Mouse (Mus musculus): ENCODE data around the gene Ap3m1. TPM values are rescaled to one million over a fixed set of nuclear protein-coding genes. Genes with fewer than 3 reads are reported as not detected.
A peak's percentile ranks its signal among the peaks of the same experiment; 100 is the strongest.

Gene Ap3m1
- total and polyA plus RNA-seq, 3 experiments: 32.6 to 73.4 (median 61.7) TPM

DNA sequence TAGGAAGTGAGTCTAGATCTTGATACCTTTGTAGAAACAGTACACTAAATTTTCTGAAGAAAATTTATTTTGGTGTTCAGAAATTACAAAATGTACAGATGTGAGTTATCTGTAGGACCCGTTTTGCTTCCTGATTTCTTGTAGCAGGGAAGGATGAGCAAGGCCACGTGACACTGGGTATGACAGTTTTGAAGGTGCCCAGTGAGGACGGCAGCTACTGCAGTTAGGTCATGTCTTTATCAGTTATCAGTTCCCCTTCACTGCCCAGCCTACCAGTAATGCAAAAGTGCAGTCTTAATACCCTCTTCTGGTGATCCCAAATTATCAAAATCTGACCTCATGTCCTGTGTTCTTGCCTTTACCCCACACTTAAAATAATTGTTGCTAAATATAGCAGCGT, 25.6 kb upstream of the Ap3m1 start:
- no peak overlapping the region for H3K9ac ChIP-seq (ENCODE audit: insufficient read depth, low read depth)
- no peaks in the 10 kb centered on the region for H3K36me3 ChIP-seq (replicated peaks in 1 of 2; ENCODE audit: control insufficient read depth in 1 of 2, insufficient read depth in 1 of 2, low read length in 1 of 2)
- no peaks in the 10 kb centered on the region for H3K79me2 ChIP-seq (replicated peaks; ENCODE audit: control insufficient read depth, extremely low read depth, insufficient read depth, poor library complexity, severe bottlenecking)
- no peak for DNase-seq (ENCODE audit: extremely low read depth)
- H3K4me2 ChIP-seq (ENCODE audit: insufficient read depth, low read depth, poor library complexity, severe bottlenecking): no peak overlapping the region
- in situ Hi-C loops (cut with MboI; ENCODE audit: low pct_ligation_motif_present, low pct_unique_long_range_greater_than_20kb, low sequenced_read_pairs): no loop called here
- no peak for TF ChIP-seq ZNF384 (IDR thresholded peaks at IDR 0.05; ENCODE audit: low read depth, low read length)
- no peak for TF ChIP-seq ZC3H11A (IDR thresholded peaks at IDR 0.05; ENCODE audit: low read depth, low read length)
- TF ChIP-seq USF2 (conservative IDR thresholded peaks at IDR 0.05; ENCODE audit: low read depth, low read length): no peak
- peaks cover 2 to 28% of the 10 kb centered on the region in 2 experiments; a peak in 2 of 4 replicates for H3K4me1 ChIP-seq (ENCODE audit: control insufficient read depth in 1 of 2, insufficient read depth in 2 of 2)
- H3K27ac ChIP-seq (ENCODE audit: insufficient read depth, low read depth): no peak overlapping the region
- H3K9me3 ChIP-seq (replicated peaks; ENCODE audit: low read length): no peaks in the 10 kb centered on the region
- H3K27me3 ChIP-seq (replicated peaks): no peaks in the 10 kb centered on the region
- dilution Hi-C loops (cut with MboI; ENCODE audit: extremely low pct_ligation_motif_present, extremely low pct_unique_long_range_greater_than_20kb, low sequenced_read_pairs): no loop called here
- H3K4me3 ChIP-seq (replicated peaks in 1 of 3; ENCODE audit: low read depth in 2 of 3, low read length in 2 of 3, poor library complexity in 1 of 3): no peak overlapping the region

DNA sequence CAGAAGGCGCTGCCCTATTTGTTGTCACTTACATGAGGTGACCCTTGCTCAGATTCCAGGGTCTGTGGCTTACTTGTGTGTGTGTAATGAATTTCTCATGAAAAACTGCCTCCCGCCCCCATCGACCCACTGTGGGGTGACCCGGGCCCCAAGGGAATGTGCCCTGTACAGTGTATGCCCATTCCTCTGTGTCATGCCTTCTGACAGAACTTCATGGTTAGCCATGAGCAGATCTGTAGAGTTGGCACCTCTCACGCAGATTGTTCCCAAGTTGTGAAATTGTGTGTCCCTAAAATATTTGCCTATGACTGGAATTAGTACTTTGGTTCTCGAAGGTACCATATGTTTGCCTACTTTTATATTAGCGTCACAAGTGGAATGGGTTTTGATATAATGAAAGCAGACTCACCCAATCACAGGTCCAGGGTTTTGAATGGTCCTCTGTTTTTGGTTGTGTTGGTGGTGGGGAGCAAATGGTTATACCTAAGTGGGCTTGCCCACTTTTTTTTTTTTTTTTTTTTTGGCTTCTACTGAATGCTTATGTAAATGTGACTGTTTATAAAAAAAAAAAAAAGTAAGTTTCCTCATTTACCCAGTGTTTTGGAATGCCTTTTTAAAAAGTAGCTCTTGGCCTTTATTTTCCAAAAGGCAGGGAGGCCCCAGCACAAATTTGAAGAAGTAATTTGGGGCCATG, 24.3 kb upstream of the Ap3m1 start:
- Histone ChIP-seq H3K9me3 (replicated peaks; ENCODE audit: low read length) (no peaks in the 10 kb centered on the region), H3K4me2 (ENCODE audit: insufficient read depth, low read depth, poor library complexity, severe bottlenecking) (peak overlapping the region; percentile 79), H3K4me1 (ENCODE audit: control insufficient read depth in 1 of 2, insufficient read depth in 2 of 2) (peaks cover 2 to 23% of the 10 kb centered on the region in 2 experiments; a peak in 2 of 4 replicates), H3K27ac (ENCODE audit: insufficient read depth, low read depth) (no peak overlapping the region), H3K36me3 (replicated peaks in 1 of 2; ENCODE audit: control insufficient read depth in 1 of 2, insufficient read depth in 1 of 2, low read length in 1 of 2) (no peaks in the 10 kb centered on the region), H3K4me3 (replicated peaks in 1 of 3; ENCODE audit: low read depth in 2 of 3, low read length in 2 of 3, poor library complexity in 1 of 3) (peak overlapping the region; percentile 55 to 90 (median 75)), H3K9ac (ENCODE audit: insufficient read depth, low read depth) (peak overlapping the region; percentile 68), H3K79me2 (replicated peaks; ENCODE audit: control insufficient read depth, extremely low read depth, insufficient read depth, poor library complexity, severe bottlenecking) (no peaks in the 10 kb centered on the region), H3K27me3 (replicated peaks) (no peaks in the 10 kb centered on the region)
- TF ChIP-seq ZNF384 (IDR thresholded peaks at IDR 0.05; ENCODE audit: low read depth, low read length) (peak; percentile 34; the same call in 1 of the 2 replicates), NRF1 (IDR thresholded peaks at IDR 0.05; ENCODE audit: low read depth, low read length) (no peak)
- dilution Hi-C loops (cut with MboI; ENCODE audit: extremely low pct_ligation_motif_present, extremely low pct_unique_long_range_greater_than_20kb, low sequenced_read_pairs): no loop called here
- DNase-seq (ENCODE audit: extremely low read depth): no peak
- in situ Hi-C loops (cut with MboI; ENCODE audit: low pct_ligation_motif_present, low pct_unique_long_range_greater_than_20kb, low sequenced_read_pairs): no loop called here

DNA sequence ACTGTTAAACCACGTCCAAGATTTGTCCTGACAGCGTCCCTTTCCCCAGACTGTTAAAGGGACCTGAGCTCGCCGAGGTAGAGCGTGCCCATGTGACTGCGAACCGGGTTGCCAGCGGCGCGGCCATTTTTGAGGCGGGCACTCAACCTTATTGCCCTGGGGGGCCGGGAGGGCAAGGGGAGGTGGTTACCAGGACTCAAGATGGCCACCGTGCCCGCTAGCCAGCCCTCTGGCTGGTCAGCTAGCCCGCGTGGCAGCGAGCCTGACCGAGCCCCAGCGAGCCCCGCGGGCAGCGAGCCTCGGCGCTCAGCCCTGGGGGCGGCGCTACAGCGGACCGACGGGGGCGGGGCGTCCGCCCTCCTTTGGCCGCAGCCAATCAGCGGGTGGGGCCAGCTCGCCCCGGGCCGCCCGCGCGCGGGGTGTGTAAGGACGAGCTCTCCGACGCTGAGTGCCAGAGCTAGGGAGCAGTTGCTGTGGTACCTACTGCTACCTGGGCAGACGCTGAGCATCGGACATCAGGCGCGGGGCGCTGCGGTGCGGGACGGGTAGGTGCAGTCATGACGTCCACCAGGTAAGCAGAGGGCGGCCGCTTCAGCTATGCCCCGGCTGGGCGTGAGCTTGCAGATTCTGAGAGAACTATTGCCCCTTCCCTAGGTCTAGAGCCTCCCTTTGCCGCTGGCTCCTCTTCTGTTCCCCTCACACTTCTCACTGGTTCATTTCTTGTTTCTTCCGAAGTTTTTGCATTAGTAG, 23.6 kb upstream of the Ap3m1 start:
- no peak overlapping the region for H3K27ac ChIP-seq (ENCODE audit: insufficient read depth, low read depth)

More for the DNA sequence above, 23.6 kb upstream of the Ap3m1 start:
- Histone ChIP-seq H3K27me3 (replicated peaks) (no peaks in the 10 kb centered on the region), H3K4me1 (ENCODE audit: control insufficient read depth in 1 of 2, insufficient read depth in 2 of 2) (peaks cover 2 to 16% of the 10 kb centered on the region in 2 experiments; a peak in 2 of 4 replicates), H3K36me3 (replicated peaks in 1 of 2; ENCODE audit: control insufficient read depth in 1 of 2, insufficient read depth in 1 of 2, low read length in 1 of 2) (no peaks in the 10 kb centered on the region), H3K4me2 (ENCODE audit: insufficient read depth, low read depth, poor library complexity, severe bottlenecking) (peak overlapping the region; percentile 80), H3K4me3 (replicated peaks in 1 of 3; ENCODE audit: low read depth in 2 of 3, low read length in 2 of 3, poor library complexity in 1 of 3) (peak overlapping the region; percentile 55 to 90 (median 75)), H3K9me3 (replicated peaks; ENCODE audit: low read length) (no peaks in the 10 kb centered on the region), H3K79me2 (replicated peaks; ENCODE audit: control insufficient read depth, extremely low read depth, insufficient read depth, poor library complexity, severe bottlenecking) (no peaks in the 10 kb centered on the region), H3K9ac (ENCODE audit: insufficient read depth, low read depth) (peak overlapping the region; percentile 68)
- in situ Hi-C loops (cut with MboI; ENCODE audit: low pct_ligation_motif_present, low pct_unique_long_range_greater_than_20kb, low sequenced_read_pairs) (no loop called here), dilution Hi-C loops (cut with MboI; ENCODE audit: extremely low pct_ligation_motif_present, extremely low pct_unique_long_range_greater_than_20kb, low sequenced_read_pairs) (no loop called here)
- DNase-seq (ENCODE audit: extremely low read depth): peak; percentile 72
- TF ChIP-seq HCFC1 (IDR thresholded peaks at IDR 0.05; ENCODE audit: low read depth, low read length) (peak; percentile 71), EP300 (IDR thresholded peaks at IDR 0.05; ENCODE audit: low read length) (no peak), KAT2A (IDR thresholded peaks at IDR 0.05; ENCODE audit: insufficient replicate concordance, low read length) (no peak), MAX (IDR thresholded peaks at IDR 0.05; ENCODE audit: low read length) (peak; percentile 48; the same call in 1 of the 2 replicates), BHLHE40 (IDR thresholded peaks at IDR 0.05; ENCODE audit: low read depth, low read length) (0 out of 2 replicates have a peak, but pooled peaks have one; percentile 26), POLR2A (IDR thresholded peaks at IDR 0.05; ENCODE audit: low read depth, low read length) (peak; percentile 56; the same call in 1 of the 2 replicates), USF1 (IDR thresholded peaks at IDR 0.05; ENCODE audit: low read depth, low read length) (peak; percentile 76), NELFE (IDR thresholded peaks at IDR 0.05; ENCODE audit: low read depth, low read length) (peak; percentile 37; the same call in 1 of the 2 replicates), MXI1 (IDR thresholded peaks at IDR 0.05; ENCODE audit: low read depth, low read length) (peak; percentile 78; the same call in 1 of the 2 replicates), TCF12 (IDR thresholded peaks at IDR 0.05; ENCODE audit: low read depth, low read length) (peak; percentile 48; the same call in 1 of the 2 replicates), ZMIZ1 (IDR thresholded peaks at IDR 0.05; ENCODE audit: low read depth, low read length) (peak; percentile 60), USF2 (conservative IDR thresholded peaks at IDR 0.05; ENCODE audit: low read depth, low read length) (peak; percentile 57), PAX5 (IDR thresholded peaks at IDR 0.05; ENCODE audit: low read length) (no peak), UBTF (IDR thresholded peaks at IDR 0.05; ENCODE audit: low read depth, low read length) (0 out of 2 replicates have a peak, but pooled peaks have one; percentile 53), SMC3 (IDR thresholded peaks at IDR 0.05; ENCODE audit: low read depth, low read length) (no peak), NRF1 (IDR thresholded peaks at IDR 0.05; ENCODE audit: low read depth, low read length) (peak; percentile 57; the same call in 1 of the 2 replicates), RAD21 (IDR thresholded peaks at IDR 0.05; ENCODE audit: low read depth, low read length) (no peak)
